ENCODE assay signal across 18 mouse cellular contexts in the genomic region with DNA sequence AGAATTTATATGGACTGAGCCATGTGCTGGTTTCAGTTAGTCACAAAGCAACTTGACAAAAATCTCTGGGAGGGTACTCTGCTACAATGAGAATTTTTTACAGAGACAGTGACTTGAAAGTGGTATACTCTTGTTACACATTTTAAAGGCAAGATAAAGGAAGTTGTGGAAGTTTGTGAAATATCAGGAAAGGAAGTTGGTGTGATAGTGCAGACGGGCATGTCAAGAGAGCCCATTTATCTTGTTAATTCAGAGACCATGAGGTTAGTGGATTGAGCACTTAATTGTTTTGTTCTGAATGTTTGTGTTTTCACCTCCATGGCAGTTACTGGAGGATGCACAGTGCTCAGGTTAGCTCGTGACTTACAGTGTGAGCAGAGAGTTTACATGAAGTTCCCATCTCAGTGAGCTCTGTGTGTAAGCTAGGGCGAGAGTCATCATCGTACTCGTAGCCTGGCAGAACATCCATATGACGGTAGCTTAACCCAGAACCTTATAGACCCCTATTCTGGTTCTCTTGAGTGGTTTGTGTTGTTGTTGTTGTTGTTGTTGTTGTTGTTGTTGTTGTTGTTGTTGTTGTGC.
"Had no signal": no experiment of that assay in that cellular context is flagged by ENCODE, and none has a peak within 500 bp of the region (broad histone marks: within the 10 kb centered on the region; RNA-seq: fewer than 3 reads in every experiment).

No protein-coding gene starts in this region.

- H3K27ac ChIP-seq: kidney, postnatal 0 days; layer of hippocampus, adult 2 months; limb, embryonic 12.5 days; limb, embryonic 15.5 days; liver, embryonic 13.5 days; macrophage; midbrain, embryonic 12.5 days; midbrain, embryonic 15.5 days; neural tube, embryonic 13.5 days; stomach, embryonic 15.5 days had no signal

- H3K9me3 ChIP-seq: limb, embryonic 12.5 days; limb, embryonic 15.5 days; liver, embryonic 13.5 days; midbrain, embryonic 12.5 days; midbrain, embryonic 15.5 days; neural tube, embryonic 13.5 days; stomach, embryonic 15.5 days had no signal

- H3K4me3 ChIP-seq: layer of hippocampus, adult 2 months; limb, embryonic 12.5 days; limb, embryonic 15.5 days; liver, embryonic 13.5 days; midbrain, embryonic 12.5 days; midbrain, embryonic 15.5 days; myocyte; neural tube, embryonic 13.5 days; stomach, embryonic 15.5 days had no signal

- ATAC-seq: intestine, postnatal 0 days; midbrain, embryonic 15.5 days had no signal

- H3K27me3 ChIP-seq: limb, embryonic 12.5 days; limb, embryonic 15.5 days; liver, embryonic 13.5 days; midbrain, embryonic 12.5 days; midbrain, embryonic 15.5 days; neural tube, embryonic 13.5 days; stomach, embryonic 15.5 days had no signal

- H3K9ac ChIP-seq: limb, embryonic 12.5 days; limb, embryonic 15.5 days; liver, embryonic 13.5 days; midbrain, embryonic 12.5 days; midbrain, embryonic 15.5 days; neural tube, embryonic 13.5 days; stomach, embryonic 15.5 days had no signal

- DNase-seq: kidney, adult 2 months; kidney, postnatal 25 days; layer of hippocampus, adult 9-11 months; liver, embryonic 13.5 days; lung, adult 2 months; lung, postnatal 14 days; thymus, postnatal 25 days had no signal

- H3K4me2 ChIP-seq: limb, embryonic 12.5 days; limb, embryonic 15.5 days; liver, embryonic 13.5 days; midbrain, embryonic 12.5 days; midbrain, embryonic 15.5 days; neural tube, embryonic 13.5 days; stomach, embryonic 15.5 days had no signal

- H3K4me1 ChIP-seq: limb, embryonic 12.5 days; limb, embryonic 15.5 days; stomach, embryonic 15.5 days had no signal
